Mouse (Mus musculus) liver, embryonic 16.5 days (tissue): ENCODE data around the gene Kmo. TPM values are rescaled to one million over a fixed set of nuclear protein-coding genes. Genes with fewer than 3 reads are reported as not detected.

ENCODE experiments used
- ATAC-seq: fragments of 200-750 bp; cut with Nextera tagmentation; 2 replicates; pipeline ENCODE4 v1.8.0; 2017; ENCODE audit warnings: low read depth, mild to moderate bottlenecking, moderate number of reproducible peaks, moderate library complexity
- H3K27ac ChIP-seq: fragments of 300-500 bp; sonication (generic); 2 replicates; pipeline ENCODE4 v1.5.1; 2014; ENCODE audit warnings: mild to moderate bottlenecking, low read length
- H3K27me3 ChIP-seq: fragments of 300-500 bp; sonication (generic); 2 replicates; pipeline ENCODE4 v1.6.1; 2014; ENCODE audit warnings: low read depth, low read length, mixed read lengths; ENCODE audit not compliant: control insufficient read depth, insufficient read depth
- H3K36me3 ChIP-seq: fragments of 300-500 bp; sonication (generic); 2 replicates; pipeline ENCODE4 v1.6.1; 2014; ENCODE audit warnings: mild to moderate bottlenecking; ENCODE audit not compliant: control insufficient read depth, insufficient read depth
- H3K4me1 ChIP-seq: fragments of 300-500 bp; sonication (generic); 2 replicates; pipeline ENCODE4 v1.6.1; 2014; ENCODE audit warnings: low read depth, low read length, mixed read lengths; ENCODE audit not compliant: control insufficient read depth
- H3K4me2 ChIP-seq: fragments of 300-500 bp; sonication (generic); 2 replicates; pipeline ENCODE4 v1.6.1; 2014; ENCODE audit warnings: low read depth, low read length, mixed read lengths
- H3K4me3 ChIP-seq: fragments of 300-500 bp; sonication (generic); 2 replicates; pipeline ENCODE4 v1.5.1; 2014; ENCODE audit warnings: low read depth, mild to moderate bottlenecking, low read length
- H3K9ac ChIP-seq: fragments of 300-500 bp; sonication (generic); 2 replicates; pipeline ENCODE4 v1.6.1; 2014; ENCODE audit warnings: low read depth, low read length
- H3K9me3 ChIP-seq: fragments of 300-500 bp; sonication (generic); replicated peaks from 2 replicates; pipeline ENCODE4 v1.6.1; 2016; ENCODE audit warnings: low read length; ENCODE audit not compliant: control insufficient read depth
- WGBS: fragments of 180-500 bp; shearing (Covaris S2); extraction: QIAGEN DNeasy Blood & Tissue Kit; methylation state at CpG from one replicate; pipeline ENCODE4 v1.1.7; 2014; ENCODE audit not compliant: insufficient replicate concordance; 5-methylcytosine and 5-hydroxymethylcytosine counted together
- polyA plus RNA-seq: library from polyadenylated mRNA; unstranded; fragments of >200 nt; fragmentation: Nextera tagmentation; extraction: Ambion mirVana; gene quantifications from 2 replicates; pipeline ENCODE4 v1.2.1, GENCODE M21; 2015

Gene Kmo
- polyA plus RNA-seq, 1 experiment from 2014 or later: 15.0 TPM

DNA sequence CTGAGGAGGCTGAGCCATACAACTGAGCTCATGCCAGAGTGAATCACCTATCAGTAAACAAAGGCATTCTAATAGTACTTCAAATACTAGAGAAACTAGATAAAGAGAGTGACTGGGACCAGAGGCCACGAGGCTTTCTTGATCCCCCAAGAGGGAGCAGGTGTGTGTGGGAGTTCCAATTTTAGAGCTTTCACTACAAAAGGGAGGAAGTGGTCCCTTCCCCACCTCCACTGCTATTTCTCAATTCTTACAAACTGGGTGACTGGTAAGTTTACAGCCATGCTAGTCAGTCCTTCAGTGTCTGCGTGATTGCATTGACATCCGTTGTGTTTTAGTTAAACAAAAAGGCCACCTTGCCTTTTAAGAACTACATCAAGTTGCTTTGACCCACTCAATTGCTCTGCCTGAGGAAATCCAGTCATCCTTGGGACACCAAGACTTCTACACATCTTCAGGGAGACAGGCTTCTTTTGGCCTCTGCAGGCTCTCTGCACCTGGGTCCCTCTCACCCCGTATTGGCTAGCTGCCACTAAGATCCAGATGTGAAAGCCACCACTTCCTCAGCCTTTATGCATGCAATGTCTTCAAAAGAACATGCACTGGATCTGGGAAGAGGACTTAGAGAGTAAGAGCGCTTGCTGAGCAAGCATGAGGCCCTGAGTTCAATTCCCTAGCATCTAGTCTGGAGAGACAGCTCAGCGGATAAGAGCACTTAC lies 20.4 kb downstream of the Kmo start:
- H3K36me3 ChIP-seq: no peaks in the 10 kb centered on the region
- H3K27ac ChIP-seq: no peak overlapping the region

DNA sequence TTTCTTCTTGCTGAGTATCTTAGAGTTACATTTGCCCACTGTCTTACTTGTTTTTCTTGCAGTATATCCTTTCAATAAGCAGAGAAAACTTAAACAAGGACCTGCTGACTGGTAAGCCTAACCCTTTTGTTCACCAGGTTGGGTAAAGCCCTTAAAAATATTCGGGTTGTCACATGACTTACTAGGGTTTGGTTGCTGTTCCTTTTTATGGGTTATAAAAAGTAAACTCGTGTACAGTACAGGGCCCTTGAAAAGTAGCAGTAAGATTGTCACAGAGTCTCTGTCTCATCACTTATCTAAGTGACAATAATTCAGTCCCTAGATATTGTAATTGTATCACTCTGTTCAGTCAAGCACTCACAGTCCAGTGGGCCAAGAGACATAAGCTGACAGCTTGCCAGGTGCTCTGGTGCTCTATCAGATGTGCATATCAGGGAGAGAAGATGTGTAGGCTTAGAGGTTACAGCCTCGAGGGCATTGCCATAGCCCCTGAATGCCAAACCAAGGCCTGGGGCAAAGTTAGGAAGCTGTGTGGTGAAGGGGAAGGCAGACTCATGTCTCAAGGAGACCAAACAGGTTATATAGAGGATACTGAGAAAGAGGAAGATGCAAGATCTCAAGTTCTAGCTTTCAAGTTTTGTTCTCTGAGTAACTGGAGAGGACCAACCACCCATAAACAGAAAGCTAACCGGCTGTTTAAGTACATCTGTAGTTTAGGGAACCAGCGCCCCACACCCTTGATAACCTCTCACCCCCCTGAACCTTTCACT lies 23.5 kb downstream of the Kmo start:
- no peak overlapping the region for H3K27ac ChIP-seq
- H3K9ac ChIP-seq: no peak overlapping the region
- peaks cover 2% of the 10 kb centered on the region; the same call in 1 of the 2 replicates for H3K4me1 ChIP-seq
- H3K27me3 ChIP-seq: no peaks in the 10 kb centered on the region
- ATAC-seq: no peak
- WGBS: 34% methylated on average over 5 of the region's 5 CpGs
- no peaks in the 10 kb centered on the region for H3K36me3 ChIP-seq
- no peak overlapping the region for H3K4me3 ChIP-seq
- no peaks in the 10 kb centered on the region for H3K9me3 ChIP-seq
- no peak overlapping the region for H3K4me2 ChIP-seq

More for the DNA sequence above, 20.4 kb downstream of the Kmo start:
- WGBS: 44% methylated on average over 6 of the region's 6 CpGs
- no peak for ATAC-seq
- no peaks in the 10 kb centered on the region for H3K27me3 ChIP-seq
- no peaks in the 10 kb centered on the region for H3K9me3 ChIP-seq
- H3K4me1 ChIP-seq: peaks cover 2% of the 10 kb centered on the region; the same call in 1 of the 2 replicates
- no peak overlapping the region for H3K4me3 ChIP-seq
- H3K4me2 ChIP-seq: no peak overlapping the region
- no peak overlapping the region for H3K9ac ChIP-seq

DNA sequence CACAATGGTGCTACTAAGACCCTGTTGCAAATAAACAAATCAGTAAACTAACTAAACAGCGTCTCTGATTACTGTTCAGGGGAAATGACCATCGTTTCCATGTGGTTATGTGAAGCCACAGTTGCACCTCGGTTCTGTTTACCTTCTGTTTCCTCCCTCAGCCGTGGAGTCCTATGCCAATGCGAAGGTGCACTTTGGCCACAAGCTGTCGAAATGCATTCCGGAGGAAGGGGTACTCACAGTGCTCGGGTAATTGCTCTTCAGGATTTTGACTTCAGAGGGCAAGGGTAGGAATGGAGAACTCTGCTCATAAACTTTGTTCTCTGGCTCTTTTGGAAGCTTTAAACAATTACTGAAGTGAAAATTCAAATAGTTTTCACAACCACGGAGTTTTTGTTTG lies 26.8 kb downstream of the Kmo start:
- WGBS: 27% methylated on average over 9 of the region's 9 CpGs
- Histone ChIP-seq H3K4me1 (no peaks in the 10 kb centered on the region), H3K4me3 (no peak overlapping the region), H3K4me2 (no peak overlapping the region), H3K27me3 (no peaks in the 10 kb centered on the region), H3K9me3 (no peaks in the 10 kb centered on the region), H3K27ac (peak overlapping the region; percentile 54; the same call in 1 of the 2 replicates), H3K9ac (no peak overlapping the region), H3K36me3 (no peaks in the 10 kb centered on the region)
- peak; percentile 85 for ATAC-seq

DNA sequence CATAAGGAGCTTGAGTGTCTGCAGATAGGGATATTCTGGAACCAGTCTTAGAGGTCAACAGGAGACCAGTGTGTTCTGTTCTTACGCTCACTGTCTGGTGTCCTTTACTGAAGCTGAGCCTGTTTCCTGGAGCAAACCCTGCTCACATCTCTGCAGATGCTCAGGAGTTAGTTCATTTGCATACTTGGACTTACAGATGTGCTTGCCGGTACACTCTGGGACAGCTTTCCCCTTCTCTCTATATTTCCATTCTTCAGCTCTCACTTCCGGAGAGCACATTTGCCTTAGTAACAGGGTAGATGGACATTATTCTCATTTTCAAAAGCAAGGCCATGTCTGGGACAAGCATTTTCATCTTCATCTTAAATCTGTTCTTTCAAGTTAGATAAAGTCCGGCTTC lies 28.4 kb downstream of the Kmo start:
- WGBS: 83% methylated on average over 4 of the region's 4 CpGs
- H3K27ac ChIP-seq: no peak overlapping the region
- H3K4me2 ChIP-seq: no peak overlapping the region
- no peaks in the 10 kb centered on the region for H3K9me3 ChIP-seq
- H3K9ac ChIP-seq: no peak overlapping the region
- H3K4me3 ChIP-seq: no peak overlapping the region
- no peak for ATAC-seq
- no peaks in the 10 kb centered on the region for H3K27me3 ChIP-seq
- no peaks in the 10 kb centered on the region for H3K36me3 ChIP-seq
- no peaks in the 10 kb centered on the region for H3K4me1 ChIP-seq

DNA sequence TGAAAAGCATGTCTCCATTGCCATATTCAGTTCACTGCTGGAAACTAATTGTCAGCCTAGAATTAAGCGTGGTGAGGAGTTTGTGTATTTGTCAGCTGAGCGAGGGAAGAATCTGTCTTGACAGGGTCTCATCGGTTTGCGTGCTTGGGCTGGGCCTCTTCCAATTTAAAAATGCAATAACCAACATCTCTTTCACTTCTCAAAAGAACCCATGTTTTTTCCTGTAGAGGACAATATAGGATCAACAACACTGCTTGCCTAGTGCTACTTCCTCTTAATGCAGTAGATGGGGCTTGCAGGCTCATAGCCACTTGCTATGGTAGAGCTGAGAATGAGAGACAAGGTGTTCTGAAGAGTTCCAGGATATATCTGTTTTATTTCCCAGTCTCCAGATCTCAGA lies 39.7 kb downstream of the Kmo start:
- Histone ChIP-seq H3K9ac (no peak overlapping the region), H3K27ac (no peak overlapping the region), H3K4me1 (no peaks in the 10 kb centered on the region), H3K4me3 (no peak overlapping the region), H3K9me3 (no peaks in the 10 kb centered on the region), H3K36me3 (no peaks in the 10 kb centered on the region), H3K27me3 (no peaks in the 10 kb centered on the region), H3K4me2 (no peak overlapping the region)
- WGBS: 63% methylated on average over 4 of the region's 4 CpGs
- ATAC-seq: no peak

DNA sequence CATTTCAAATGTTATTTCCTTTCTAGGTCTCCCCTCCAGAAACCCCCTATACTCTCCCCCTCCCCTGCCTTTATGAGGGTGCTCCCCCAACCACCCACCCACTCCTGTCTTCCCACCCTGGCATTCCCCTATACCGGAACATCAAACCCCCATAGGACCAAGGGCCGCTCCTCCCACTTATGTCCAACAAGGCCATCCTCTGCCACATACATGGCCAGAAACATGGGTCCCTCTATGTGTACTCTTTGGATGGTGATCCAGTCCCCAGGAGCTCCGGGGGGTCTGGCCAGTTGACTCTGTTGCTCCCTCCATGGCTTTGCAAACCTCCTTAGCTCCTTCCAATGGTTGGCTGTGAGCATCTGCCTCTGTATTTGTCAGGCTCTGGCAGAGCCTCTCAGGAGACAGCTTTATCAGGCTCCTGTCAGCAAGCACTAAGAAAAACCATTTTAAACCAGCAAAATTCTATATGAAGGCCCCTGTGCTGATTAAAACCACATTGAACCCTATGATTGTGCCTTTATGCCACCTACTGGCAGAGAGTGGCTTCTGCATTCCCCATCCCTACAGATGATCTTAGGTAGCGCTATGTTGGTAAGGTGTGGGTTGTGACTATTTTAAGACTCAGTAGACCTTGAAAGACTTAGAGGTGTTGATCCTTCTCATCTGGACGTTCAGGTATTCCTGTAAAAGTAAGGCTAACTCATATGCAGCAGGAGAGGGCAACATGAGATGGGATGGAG lies 48.7 kb downstream of the Kmo start:
- H3K36me3 ChIP-seq: no peaks in the 10 kb centered on the region
- peak; percentile 42; the same call in 1 of the 2 replicates for ATAC-seq
- H3K4me1 ChIP-seq: no peaks in the 10 kb centered on the region
- H3K4me3 ChIP-seq: no peak overlapping the region
- H3K9me3 ChIP-seq: no peaks in the 10 kb centered on the region
- no peak overlapping the region for H3K27ac ChIP-seq
- H3K4me2 ChIP-seq: no peak overlapping the region
- no peaks in the 10 kb centered on the region for H3K27me3 ChIP-seq
- H3K9ac ChIP-seq: no peak overlapping the region
- 59% methylated on average over 5 of the region's 5 CpGs for WGBS

DNA sequence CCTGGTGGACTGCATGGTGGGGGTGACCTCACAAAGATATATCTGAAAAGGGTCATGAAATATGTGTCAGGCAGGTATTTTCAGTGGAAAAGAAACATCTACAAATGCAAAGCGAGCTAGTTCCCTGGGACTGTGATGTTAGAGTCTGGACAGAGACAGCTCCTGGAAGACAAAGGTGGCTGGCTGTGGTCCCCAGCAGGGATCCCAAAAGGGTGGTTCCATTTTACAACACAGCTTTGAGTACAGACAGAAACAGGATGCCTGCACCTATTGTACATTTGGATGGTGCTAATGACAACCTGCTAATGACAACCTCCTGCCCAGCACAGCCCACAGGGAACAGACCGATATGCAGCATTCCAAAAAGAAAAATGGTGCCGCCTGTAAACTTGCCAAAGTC lies 49.3 kb downstream of the Kmo start:
- Histone ChIP-seq H3K4me2 (no peak overlapping the region), H3K9me3 (no peaks in the 10 kb centered on the region), H3K9ac (no peak overlapping the region), H3K27me3 (no peaks in the 10 kb centered on the region), H3K4me3 (no peak overlapping the region), H3K36me3 (no peaks in the 10 kb centered on the region), H3K4me1 (no peaks in the 10 kb centered on the region), H3K27ac (no peak overlapping the region)
- no peak for ATAC-seq
- WGBS: 67% methylated on average over 3 of the region's 3 CpGs

DNA sequence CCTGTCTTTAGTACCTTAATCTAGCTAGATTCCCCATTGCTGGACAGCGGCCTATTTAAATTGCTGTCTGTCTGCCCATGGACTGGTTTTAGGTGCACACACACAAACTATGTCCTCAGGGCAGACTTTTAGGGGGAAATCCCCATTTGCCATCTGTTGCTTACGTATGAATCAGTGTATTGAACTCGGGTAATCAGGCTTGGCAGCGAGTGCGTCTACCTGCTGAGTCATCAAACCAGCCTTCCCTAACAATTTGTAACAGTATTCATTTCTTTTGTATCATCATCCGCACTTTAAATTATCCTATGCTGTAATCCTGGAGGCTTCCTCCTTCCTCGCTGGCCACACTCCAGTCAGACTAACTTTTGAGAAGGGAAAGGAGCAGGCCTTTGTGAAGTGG lies 49.9 kb downstream of the Kmo start:
- Histone ChIP-seq H3K4me2 (no peak overlapping the region), H3K36me3 (no peaks in the 10 kb centered on the region), H3K27me3 (no peaks in the 10 kb centered on the region), H3K4me1 (no peaks in the 10 kb centered on the region), H3K9ac (no peak overlapping the region), H3K9me3 (no peaks in the 10 kb centered on the region), H3K4me3 (no peak overlapping the region), H3K27ac (no peak overlapping the region)
- no peak for ATAC-seq
- WGBS: 59% methylated on average over 7 of the region's 7 CpGs

DNA sequence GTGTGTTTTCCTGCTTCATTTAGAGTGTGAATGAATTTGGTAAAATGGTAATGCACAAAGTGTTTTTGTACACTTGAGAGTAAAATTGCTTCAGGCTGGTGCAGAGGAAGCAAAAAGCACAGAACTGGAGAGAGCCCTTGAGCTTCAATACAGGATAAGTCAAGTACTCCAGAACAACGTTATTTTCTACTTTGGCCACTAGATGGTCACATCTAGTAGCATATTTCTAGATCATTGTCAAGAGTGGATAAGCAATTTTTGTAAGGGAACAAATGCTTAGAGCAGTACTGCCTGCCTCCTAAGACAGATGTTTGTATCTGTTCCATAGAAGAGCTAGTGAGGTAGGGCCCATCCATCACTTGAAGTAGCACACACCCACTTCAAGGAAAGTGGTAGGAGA lies 51.4 kb downstream of the Kmo start:
- Histone ChIP-seq H3K4me1 (no peaks in the 10 kb centered on the region), H3K4me3 (no peak overlapping the region), H3K4me2 (no peak overlapping the region), H3K27me3 (no peaks in the 10 kb centered on the region), H3K36me3 (no peaks in the 10 kb centered on the region), H3K9ac (no peak overlapping the region), H3K9me3 (no peaks in the 10 kb centered on the region), H3K27ac (no peak overlapping the region)
- no peak for ATAC-seq
- WGBS: 11% methylated on average over 1 of the region's 1 CpGs
